Mouse (Mus musculus) stomach, embryonic 16.5 days (tissue): ENCODE results near the gene Mrrf. TPM values are rescaled to one million over a fixed set of nuclear protein-coding genes. Genes with fewer than 3 reads are reported as not detected.
A peak's percentile ranks its signal among the peaks of the same experiment; 100 is the strongest.

Experiments
- ATAC-seq: fragments of 200-750 bp; cut with Nextera tagmentation; 2 replicates; pipeline ENCODE4 v1.8.0; 2017; ENCODE audit warnings: moderate number of reproducible peaks, moderate TSS enrichment; ENCODE audit not compliant: insufficient read depth, low FRiP score
- H3K27ac ChIP-seq: fragments of 300-500 bp; sonication (generic); 2 replicates; pipeline ENCODE4 v1.5.1; 2014; ENCODE audit warnings: low read length
- H3K27me3 ChIP-seq: fragments of 300-500 bp; sonication (generic); 2 replicates; pipeline ENCODE4 v1.6.1; 2014; ENCODE audit warnings: low read length, control low read depth, mixed read lengths; ENCODE audit not compliant: control insufficient read depth, insufficient read depth
- H3K36me3 ChIP-seq: fragments of 300-500 bp; sonication (generic); 2 replicates; pipeline ENCODE4 v1.6.1; 2014; ENCODE audit warnings: low read length; ENCODE audit not compliant: control insufficient read depth, insufficient read depth
- H3K4me1 ChIP-seq: fragments of 300-500 bp; sonication (generic); 2 replicates; pipeline ENCODE4 v1.6.1; 2014; ENCODE audit warnings: low read length, control low read depth, mixed read lengths; ENCODE audit not compliant: control insufficient read depth, insufficient read depth
- H3K4me2 ChIP-seq: fragments of 300-500 bp; sonication (generic); 2 replicates; pipeline ENCODE4 v1.6.1; 2014; ENCODE audit warnings: low read depth, low read length, mixed read lengths
- H3K4me3 ChIP-seq: fragments of 300-500 bp; sonication (generic); replicated peaks from 2 replicates; pipeline ENCODE4 v1.5.1; 2014; ENCODE audit warnings: mild to moderate bottlenecking, low read length
- H3K9ac ChIP-seq: fragments of 300-500 bp; sonication (generic); 2 replicates; pipeline ENCODE4 v1.6.1; 2014; ENCODE audit warnings: low read length
- H3K9me3 ChIP-seq: fragments of 300-500 bp; sonication (generic); replicated peaks from 2 replicates; pipeline ENCODE4 v1.6.1; 2016; ENCODE audit warnings: low read length, control low read depth; ENCODE audit not compliant: control insufficient read depth
- WGBS: fragments of 180-500 bp; shearing (Covaris S2); extraction: QIAGEN DNeasy Blood & Tissue Kit; methylation state at CpG from one replicate; pipeline ENCODE4 v1.1.7; 2014; 5-methylcytosine and 5-hydroxymethylcytosine counted together
- polyA plus RNA-seq: library from polyadenylated mRNA; unstranded; fragments of >200 nt; fragmentation: Nextera tagmentation; extraction: Ambion mirVana; gene quantifications from 2 replicates; pipeline ENCODE4 v1.2.1, GENCODE M21; 2015

The Mrrf gene
- polyA plus RNA-seq, 1 experiment from 2014 or later = 32.9 TPM

DNA sequence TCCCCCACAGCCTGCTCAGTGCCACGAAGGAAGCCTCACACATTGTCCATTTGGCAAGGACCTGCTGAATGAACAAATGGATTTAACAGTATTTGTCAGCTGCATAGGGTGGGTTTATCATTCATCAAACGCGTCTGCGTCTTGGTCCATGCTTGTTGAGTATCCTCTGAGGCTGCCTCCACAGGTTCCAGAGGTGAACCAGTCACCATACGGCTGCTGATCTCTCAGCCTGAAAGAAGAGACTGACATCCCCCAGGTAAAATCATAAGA lies 66.4 kb downstream of the Mrrf start:
- H3K27ac ChIP-seq = no peak overlapping the region
- ATAC-seq = no peak
- no peaks in the 10 kb centered on the region for H3K9me3 ChIP-seq
- H3K36me3 ChIP-seq = no peaks in the 10 kb centered on the region
- peaks cover 37% of the 10 kb centered on the region for H3K4me1 ChIP-seq
- H3K4me3 ChIP-seq = peak overlapping the region; percentile 41
- H3K4me2 ChIP-seq = peak overlapping the region; percentile 76
- H3K9ac ChIP-seq = no peak overlapping the region
- WGBS = 11% methylated on average over 5 of the region's 5 CpGs
- peaks cover 22% of the 10 kb centered on the region for H3K27me3 ChIP-seq

DNA sequence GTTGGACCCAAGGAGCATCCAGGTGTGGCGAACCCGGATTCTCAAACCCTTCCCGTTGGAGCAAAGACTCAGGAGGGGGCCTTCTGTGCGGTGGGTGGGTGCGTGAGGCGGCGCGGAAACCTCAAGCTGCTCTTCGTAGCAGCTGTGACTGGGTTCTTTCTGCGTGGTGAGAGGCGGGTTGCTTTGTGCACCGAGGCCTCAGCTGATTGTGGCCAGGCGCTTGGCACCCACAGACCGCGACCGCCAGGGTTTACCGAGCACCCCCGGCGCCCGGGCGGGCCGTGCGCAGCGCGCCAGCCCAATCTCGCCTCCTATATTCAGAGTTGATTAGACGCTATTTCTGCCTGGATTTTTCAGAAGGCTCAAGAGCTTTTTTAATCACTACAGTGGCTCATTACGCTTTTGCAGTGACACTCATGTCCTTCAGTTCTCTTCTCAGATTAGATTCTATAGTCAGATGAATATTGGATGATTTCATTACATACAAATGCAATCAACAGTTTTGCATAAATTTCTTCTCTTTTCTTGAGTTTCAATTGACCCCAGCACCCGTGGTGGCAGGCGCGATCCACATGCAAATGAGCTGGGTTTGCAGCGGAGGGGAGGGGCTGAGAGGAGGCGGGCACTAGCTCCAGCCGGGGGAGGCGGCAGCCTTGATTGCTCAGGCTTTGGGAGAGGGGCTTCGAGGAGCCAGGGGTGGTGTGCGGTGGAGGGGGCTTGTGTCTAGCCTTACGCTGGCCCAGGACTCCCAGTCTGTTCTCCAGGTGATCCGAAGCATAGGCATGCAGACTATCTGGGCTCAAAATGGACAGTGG lies 67.0 kb downstream of the Mrrf start:
- H3K36me3 ChIP-seq = no peaks in the 10 kb centered on the region
- ATAC-seq = no peak

DNA sequence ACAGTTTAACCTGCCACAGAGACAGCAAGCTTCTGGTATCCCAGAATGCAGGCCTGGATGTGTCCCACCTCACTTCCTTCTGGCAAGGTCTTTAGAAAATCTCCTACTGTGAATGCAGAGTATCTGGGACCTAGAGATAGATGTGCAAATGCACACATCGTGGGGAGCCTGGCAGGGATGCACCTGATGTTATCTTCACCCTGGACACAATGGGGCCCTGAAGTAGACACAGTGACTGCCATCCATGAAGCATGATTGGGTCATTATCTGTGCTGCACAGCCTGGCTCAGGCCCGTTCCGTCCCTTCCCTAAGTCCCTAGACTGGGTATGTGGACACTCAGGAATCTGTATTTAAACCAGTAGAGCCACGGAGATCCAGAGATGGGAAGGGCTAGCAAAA lies 68.4 kb downstream of the Mrrf start:
- no peak overlapping the region for H3K4me2 ChIP-seq
- 65% methylated on average over 4 of the region's 4 CpGs for WGBS

More for the DNA sequence above, 67.0 kb downstream of the Mrrf start:
- Histone ChIP-seq H3K4me1 (peaks cover 35% of the 10 kb centered on the region), H3K27me3 (peaks cover 22% of the 10 kb centered on the region), H3K4me2 (peak overlapping the region; percentile 76), H3K9ac (peak overlapping the region; percentile 54), H3K9me3 (no peaks in the 10 kb centered on the region), H3K27ac (no peak overlapping the region), H3K4me3 (peak overlapping the region; percentile 41)
- WGBS = 3% methylated on average over 39 of the region's 39 CpGs

GRCm38 (mm10) chr2:36207071-36207470 lies 70.9 kb downstream of the Mrrf start:
- H3K27ac ChIP-seq = no peak overlapping the region
- H3K9ac ChIP-seq = no peak overlapping the region
- no peak overlapping the region for H3K4me2 ChIP-seq
- H3K4me1 ChIP-seq = peaks cover 23% of the 10 kb centered on the region
- no peaks in the 10 kb centered on the region for H3K36me3 ChIP-seq
- no peak overlapping the region for H3K4me3 ChIP-seq
- peaks cover 38% of the 10 kb centered on the region for H3K27me3 ChIP-seq
- WGBS = 63% methylated on average over 11 of the region's 11 CpGs
- H3K9me3 ChIP-seq = no peaks in the 10 kb centered on the region
- ATAC-seq = no peak

More for the DNA sequence above, 68.4 kb downstream of the Mrrf start:
- H3K9me3 ChIP-seq = no peaks in the 10 kb centered on the region
- peaks cover 28% of the 10 kb centered on the region for H3K4me1 ChIP-seq
- H3K27ac ChIP-seq = no peak overlapping the region
- no peak for ATAC-seq
- no peaks in the 10 kb centered on the region for H3K36me3 ChIP-seq
- H3K4me3 ChIP-seq = no peak overlapping the region
- H3K9ac ChIP-seq = no peak overlapping the region
- peaks cover 26% of the 10 kb centered on the region for H3K27me3 ChIP-seq

GRCm38 (mm10) chr2:36210796-36211195 lies 74.6 kb downstream of the Mrrf start:
- Histone ChIP-seq H3K4me1 (0 out of 2 replicates have a peak, but pooled peaks cover 3% of the 10 kb centered on the region), H3K27ac (no peak overlapping the region), H3K4me3 (peak overlapping the region; percentile 5; the same call in 1 of the 2 replicates), H3K9ac (no peak overlapping the region), H3K27me3 (peaks cover 20% of the 10 kb centered on the region), H3K9me3 (no peaks in the 10 kb centered on the region), H3K4me2 (0 out of 2 replicates have a peak overlapping the region, but pooled peaks have one; percentile 14), H3K36me3 (no peaks in the 10 kb centered on the region)
- WGBS = 12% methylated on average over 25 of the region's 34 CpGs
- ATAC-seq = no peak

DNA sequence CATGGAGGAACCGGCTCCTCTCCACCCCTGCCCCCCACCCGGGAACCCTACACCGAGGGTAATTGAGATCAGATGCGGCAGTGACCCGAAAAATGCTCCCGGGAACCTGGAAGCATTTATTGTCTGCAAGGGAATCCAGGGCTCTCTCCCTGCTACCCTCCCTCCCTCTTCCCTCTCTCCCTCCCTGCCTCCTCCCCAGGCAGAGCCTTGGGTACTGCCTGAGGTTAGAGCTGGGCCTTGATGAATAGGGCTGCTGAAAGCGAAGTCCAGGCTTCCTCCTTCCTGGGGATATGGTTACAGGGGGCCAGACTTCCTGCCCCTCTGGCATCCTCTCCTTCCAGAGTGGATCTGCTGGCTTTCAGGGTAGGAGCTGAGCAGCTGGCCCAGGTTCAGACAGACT lies 75.6 kb downstream of the Mrrf start:
- Histone ChIP-seq H3K4me3 (no peak overlapping the region), H3K36me3 (no peaks in the 10 kb centered on the region), H3K27me3 (peaks cover 20% of the 10 kb centered on the region), H3K27ac (no peak overlapping the region), H3K9me3 (no peaks in the 10 kb centered on the region), H3K9ac (no peak overlapping the region), H3K4me2 (no peak overlapping the region), H3K4me1 (peaks cover 7% of the 10 kb centered on the region)
- ATAC-seq = no peak
- WGBS = 61% methylated on average over 7 of the region's 7 CpGs

GRCm38 (mm10) chr2:36213108-36213507 lies 76.9 kb downstream of the Mrrf start:
- H3K4me1 ChIP-seq = peaks cover 17% of the 10 kb centered on the region
- H3K27me3 ChIP-seq = peaks cover 20% of the 10 kb centered on the region
- H3K36me3 ChIP-seq = no peaks in the 10 kb centered on the region
- H3K9ac ChIP-seq = no peak overlapping the region
- no peak for ATAC-seq
- no peaks in the 10 kb centered on the region for H3K9me3 ChIP-seq
- H3K27ac ChIP-seq = no peak overlapping the region
- no peak overlapping the region for H3K4me2 ChIP-seq
- 57% methylated on average over 7 of the region's 7 CpGs for WGBS
- no peak overlapping the region for H3K4me3 ChIP-seq

- H3K36me3 ChIP-seq = no peaks in the 10 kb centered on the region
- no peak overlapping the region for H3K27ac ChIP-seq
- peaks cover 17% of the 10 kb centered on the region for H3K4me1 ChIP-seq
- 5% methylated on average over 8 of the region's 8 CpGs for WGBS
- peak overlapping the region; percentile 39 for H3K4me2 ChIP-seq
- no peak overlapping the region for H3K4me3 ChIP-seq
- H3K9ac ChIP-seq = no peak overlapping the region
- H3K27me3 ChIP-seq = peaks cover 20% of the 10 kb centered on the region
- H3K9me3 ChIP-seq = no peaks in the 10 kb centered on the region
- ATAC-seq = peak; percentile 71; the same call in 1 of the 2 replicates
Observed at GRCm38 (mm10) chr2:36214023-36214422, 77.8 kb downstream of the Mrrf start.

GRCm38 (mm10) chr2:36214425-36214824 lies 78.2 kb downstream of the Mrrf start:
- Histone ChIP-seq H3K36me3 (no peaks in the 10 kb centered on the region), H3K9me3 (no peaks in the 10 kb centered on the region), H3K9ac (no peak overlapping the region), H3K4me1 (peaks cover 17% of the 10 kb centered on the region), H3K27me3 (peaks cover 18% of the 10 kb centered on the region), H3K27ac (no peak overlapping the region), H3K4me2 (peak overlapping the region; percentile 39), H3K4me3 (no peak overlapping the region)
- no peak for ATAC-seq
- WGBS = 53% methylated on average over 5 of the region's 5 CpGs
